Mouse (Mus musculus) heart, adult 2 months (tissue): ENCODE measurements at regions not wholly inside any gene's neighbourhood (a gene's known extent, or its start where the extent isn't known, plus 50 kb on each side); places are given as distances from the start of the nearest gene placed in this dataset.

Experiments used
- DNase-seq, 2 experiments: peaks; one replicate each; pipeline ENCODE4 v3.0.0; 2021
- H3K27ac ChIP-seq: fragments of 200-600 bp; 2 replicates; pipeline ENCODE4 v1.8.1; 2022
- H3K27me3 ChIP-seq: fragments of 200-500 bp; 2 replicates; pipeline ENCODE4 v1.6.1; 2012; ENCODE audit warnings: mild to moderate bottlenecking, low read length, inconsistent platforms, mixed read lengths; ENCODE audit not compliant: control insufficient read depth, insufficient read depth
- H3K36me3 ChIP-seq: fragments of 200-500 bp; 2 replicates; pipeline ENCODE4 v1.6.1; 2012; ENCODE audit warnings: low read length, inconsistent platforms; ENCODE audit not compliant: control insufficient read depth, insufficient read depth
- H3K4me1 ChIP-seq: fragments of 200-500 bp; 2 replicates; pipeline ENCODE4 v1.6.1; 2011; ENCODE audit warnings: low read length; ENCODE audit not compliant: control insufficient read depth, insufficient read depth
- H3K4me3 ChIP-seq: fragments of 200-600 bp; 2 replicates; pipeline ENCODE4 v1.8.1; 2022
- H3K79me2 ChIP-seq: fragments of 200-500 bp; replicated peaks from 2 replicates; pipeline ENCODE4 v1.6.1; 2012; ENCODE audit warnings: mild to moderate bottlenecking, inconsistent platforms, low read length, moderate library complexity, mixed read lengths; ENCODE audit not compliant: control insufficient read depth, insufficient read depth
- H3K9ac ChIP-seq: fragments of 200-500 bp; 2 replicates; pipeline ENCODE4 v1.6.1; 2012; ENCODE audit warnings: low read depth, mild to moderate bottlenecking, control low read depth, inconsistent platforms, low read length, mixed read lengths
- CTCF ChIP-seq: fragments of 200-600 bp; IDR thresholded peaks from 2 replicates; pipeline ENCODE4 v1.8.1; 2022; ENCODE audit warnings: antibody characterized with exemption, mild to moderate bottlenecking, moderate library complexity
- EP300 ChIP-seq: fragments of 200-500 bp; IDR thresholded peaks from 2 replicates; pipeline ENCODE4 v1.6.1; 2011; ENCODE audit warnings: low read depth, low read length, control low read depth; ENCODE audit not compliant: insufficient read depth
- POLR2A ChIP-seq: fragments of 200-500 bp; IDR thresholded peaks from 2 replicates; pipeline ENCODE4 v1.6.1; 2011; ENCODE audit warnings: mild to moderate bottlenecking, low read depth, low read length, control low read depth; ENCODE audit not compliant: insufficient read depth
- WGBS: fragments of 180-500 bp; shearing (Covaris S2); methylation state at CpG from one replicate; pipeline ENCODE4 v1.1.7; 2018; 5-methylcytosine and 5-hydroxymethylcytosine counted together
- intact Hi-C: fragments of 180-260 bp; cut with DNase I; formaldehyde crosslinking; loops from one replicate; pipeline ENCODE4 v1.15.1; 2025

DNA sequence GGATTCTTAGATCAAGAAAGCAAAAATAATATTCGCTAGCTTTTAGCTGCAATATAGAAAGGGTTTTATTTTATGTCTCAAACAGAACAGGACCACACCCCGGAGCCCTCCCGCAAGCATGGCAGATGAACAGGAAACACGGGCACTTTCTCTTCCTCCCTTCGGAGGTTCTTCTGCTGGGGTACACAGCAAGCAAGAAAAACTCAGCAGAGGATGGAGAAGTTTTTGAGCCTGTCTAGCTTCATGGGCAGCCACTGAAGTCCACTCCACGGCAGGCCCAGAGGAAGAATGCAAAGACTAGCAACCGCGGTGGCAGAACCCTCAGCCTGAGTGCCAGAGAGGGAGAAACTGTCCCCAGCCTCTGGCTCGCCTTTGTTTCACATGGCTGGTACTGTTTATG lies 174.7 kb upstream of the Ap5m1 start:
- H3K9ac ChIP-seq: no peak overlapping the region

DNA sequence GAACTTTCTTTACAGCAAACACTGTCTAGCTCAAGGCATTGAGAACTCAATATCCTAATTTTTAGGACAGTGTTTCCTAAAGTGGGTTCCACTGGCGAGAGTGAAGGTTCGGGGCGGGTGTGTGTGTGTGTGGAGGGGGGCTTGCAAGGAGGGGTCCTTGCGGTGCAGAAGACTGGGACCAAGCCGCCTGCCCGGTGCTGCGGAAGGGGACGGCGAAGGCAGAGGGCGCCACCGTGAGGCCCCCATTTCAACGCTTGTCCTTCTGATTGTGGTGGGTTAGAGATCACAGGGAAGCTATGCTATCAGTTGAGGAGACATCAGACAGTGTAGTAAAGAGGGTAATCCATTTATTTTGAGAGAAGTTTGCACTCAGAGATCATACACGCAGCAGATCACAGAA lies 176.9 kb upstream of the Ap5m1 start:
- no peak for DNase-seq
- Histone ChIP-seq H3K4me3 (no peak overlapping the region), H3K27ac (no peak overlapping the region), H3K27me3 (no peaks in the 10 kb centered on the region), H3K4me1 (no peaks in the 10 kb centered on the region), H3K79me2 (no peaks in the 10 kb centered on the region), H3K9ac (no peak overlapping the region), H3K36me3 (no peaks in the 10 kb centered on the region)
- intact Hi-C loops: no loop called here
- WGBS: 15% methylated on average over 13 of the region's 13 CpGs
- TF ChIP-seq EP300: no peak
- TF ChIP-seq CTCF: 0 out of 2 replicates have a peak, but pooled peaks have one; percentile 8
- no peak for TF ChIP-seq POLR2A

More for the DNA sequence above, 174.7 kb upstream of the Ap5m1 start:
- Histone ChIP-seq H3K36me3 (no peaks in the 10 kb centered on the region), H3K27me3 (no peaks in the 10 kb centered on the region), H3K79me2 (no peaks in the 10 kb centered on the region), H3K4me3 (no peak overlapping the region), H3K27ac (no peak overlapping the region), H3K4me1 (no peaks in the 10 kb centered on the region)
- WGBS: 75% methylated on average over 9 of the region's 9 CpGs
- TF ChIP-seq EP300 (no peak), POLR2A (no peak), CTCF (no peak)
- intact Hi-C loops: no loop called here
- peak in 1 of 2 experiments; percentile 7 for DNase-seq

DNA sequence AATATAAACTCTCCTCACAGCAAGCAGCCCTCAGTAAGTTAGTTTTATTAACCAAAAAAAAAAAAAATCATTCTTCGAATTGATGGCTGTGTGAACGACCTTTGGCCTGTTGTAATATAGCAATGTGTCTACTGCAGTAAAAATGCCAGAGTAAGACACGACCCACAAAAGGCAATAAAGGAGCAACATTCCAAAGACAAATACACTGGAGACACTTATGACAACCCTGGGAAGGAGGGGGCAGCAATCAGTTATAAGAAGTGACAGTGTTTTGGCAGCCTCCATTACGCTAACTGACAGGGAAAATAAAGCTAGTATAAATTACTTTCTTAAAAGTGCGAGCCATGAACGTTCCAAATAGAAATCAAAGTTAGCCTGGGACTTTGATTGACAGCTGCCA lies 185.9 kb upstream of the Ap5m1 start:
- Histone ChIP-seq H3K79me2 (no peaks in the 10 kb centered on the region), H3K9ac (no peak overlapping the region), H3K36me3 (no peaks in the 10 kb centered on the region), H3K27me3 (no peaks in the 10 kb centered on the region), H3K4me1 (no peaks in the 10 kb centered on the region), H3K27ac (no peak overlapping the region), H3K4me3 (no peak overlapping the region)
- DNase-seq: no peak
- no peak for TF ChIP-seq CTCF
- no peak for TF ChIP-seq EP300
- TF ChIP-seq POLR2A: no peak
- intact Hi-C loops: no loop called here
- WGBS: 64% methylated on average over 6 of the region's 6 CpGs

DNA sequence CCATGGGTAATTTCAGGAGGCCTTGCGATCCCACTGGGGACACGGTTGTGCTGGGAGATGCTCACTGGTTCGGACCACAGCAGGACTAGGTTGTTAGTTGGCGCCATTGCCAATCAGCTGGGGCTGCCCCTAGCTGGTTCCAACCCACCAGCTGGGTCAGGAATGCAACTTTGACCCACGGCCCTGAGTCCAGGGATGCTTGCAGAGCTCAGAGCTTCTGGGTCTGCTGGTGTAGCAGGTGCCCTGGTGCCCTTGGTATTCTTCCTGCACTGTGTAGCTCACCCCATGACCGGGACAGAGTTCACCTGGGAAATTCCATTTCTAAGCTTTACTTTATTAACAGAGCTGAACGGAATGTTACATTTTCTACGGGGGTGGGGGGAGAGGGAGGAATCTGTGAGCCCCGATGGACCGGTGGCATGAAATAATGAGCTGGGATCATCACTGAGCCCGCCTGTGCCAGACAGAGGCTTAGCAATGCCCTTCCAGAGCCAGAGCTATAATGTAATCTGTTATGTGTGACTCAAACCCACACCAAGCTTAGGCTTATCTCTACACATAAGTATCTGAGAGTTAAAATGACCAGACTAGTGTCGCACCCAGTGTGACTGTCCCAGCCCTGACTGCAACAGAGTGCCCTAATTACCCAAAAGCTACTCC lies 187.8 kb upstream of the Ap5m1 start:
- Histone ChIP-seq H3K27me3 (no peaks in the 10 kb centered on the region), H3K9ac (no peak overlapping the region), H3K27ac (no peak overlapping the region), H3K4me1 (no peaks in the 10 kb centered on the region), H3K4me3 (no peak overlapping the region), H3K79me2 (no peaks in the 10 kb centered on the region), H3K36me3 (no peaks in the 10 kb centered on the region)
- intact Hi-C loops: no loop called here
- 75% methylated on average over 12 of the region's 12 CpGs for whole genome bisulfite sequencing
- DNase-seq: no peak
- TF ChIP-seq CTCF: no peak
- TF ChIP-seq EP300: no peak
- TF ChIP-seq POLR2A: no peak

DNA sequence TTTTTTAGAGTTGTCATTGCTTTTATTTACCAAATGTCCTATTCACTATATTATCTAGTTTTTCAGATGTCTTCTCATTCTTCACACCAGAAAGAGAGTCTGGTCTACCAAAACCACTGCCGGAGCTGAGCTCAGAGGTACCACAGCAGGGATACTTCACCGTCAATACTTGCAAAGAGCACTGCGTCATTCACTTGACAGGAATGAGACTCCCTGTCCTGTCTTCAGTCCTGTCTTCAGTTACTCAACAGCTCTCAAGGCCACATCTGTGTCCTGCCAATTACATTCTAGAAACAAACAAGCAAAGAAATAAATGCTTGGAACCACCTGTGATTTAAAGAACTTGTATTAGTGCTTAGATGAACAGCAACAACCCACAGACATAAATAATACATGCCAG lies 194.6 kb upstream of the Ap5m1 start:
- intact Hi-C loops: no loop called here

DNA sequence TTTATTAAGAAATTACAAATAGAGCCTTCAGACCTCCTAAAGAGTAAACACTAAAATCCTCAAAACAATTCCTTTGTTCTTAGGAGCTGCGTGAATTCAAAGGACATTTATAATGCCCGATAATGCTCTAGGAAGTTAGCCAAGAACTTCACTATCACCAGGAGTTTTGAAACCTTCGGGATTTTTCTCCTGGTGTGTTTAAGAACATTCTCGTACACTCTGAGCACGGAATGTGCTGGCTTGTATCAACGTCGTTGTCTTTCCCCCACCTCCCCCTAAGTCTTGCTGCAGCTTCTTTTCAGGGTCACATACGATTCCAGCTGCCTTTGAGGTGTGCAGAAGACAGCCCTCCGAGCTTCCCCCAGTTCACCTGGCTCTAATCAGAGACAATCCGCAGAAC lies 195.9 kb upstream of the Ap5m1 start:
- TF ChIP-seq EP300: no peak
- no peak for TF ChIP-seq CTCF
- TF ChIP-seq POLR2A: no peak
- no peaks in the 10 kb centered on the region for H3K36me3 ChIP-seq
- DNase-seq: no peak
- no peaks in the 10 kb centered on the region for H3K4me1 ChIP-seq
- intact Hi-C loops: no loop called here
- no peak overlapping the region for H3K27ac ChIP-seq
- no peak overlapping the region for H3K9ac ChIP-seq
- no peaks in the 10 kb centered on the region for H3K79me2 ChIP-seq
- H3K27me3 ChIP-seq: no peaks in the 10 kb centered on the region
- no peak overlapping the region for H3K4me3 ChIP-seq
- WGBS: 41% methylated on average over 10 of the region's 10 CpGs

More for the DNA sequence above, 194.6 kb upstream of the Ap5m1 start:
- TF ChIP-seq EP300 (no peak), POLR2A (no peak), CTCF (no peak)
- no peaks in the 10 kb centered on the region for H3K79me2 ChIP-seq
- DNase-seq: no peak
- no peak overlapping the region for H3K4me3 ChIP-seq
- H3K27me3 ChIP-seq: no peaks in the 10 kb centered on the region
- H3K9ac ChIP-seq: no peak overlapping the region
- WGBS: 74% methylated on average over 3 of the region's 3 CpGs
- H3K36me3 ChIP-seq: no peaks in the 10 kb centered on the region
- no peak overlapping the region for H3K27ac ChIP-seq
- no peaks in the 10 kb centered on the region for H3K4me1 ChIP-seq
